Mouse (Mus musculus) embryonic facial prominence, embryonic 13.5 days (tissue): Measurements from ENCODE around the gene Pex12. TPM values are rescaled to one million over a fixed set of nuclear protein-coding genes. Genes with fewer than 3 reads are reported as not detected.

Experiments used
- polyA plus RNA-seq: library from polyadenylated mRNA; unstranded; fragments of >200 nt; fragmentation: Nextera tagmentation; extraction: Ambion mirVana; gene quantifications from 2 replicates; pipeline ENCODE4 v1.2.1, GENCODE M21; 2015

Gene Pex12
- polyA plus RNA-seq, 1 experiment from 2014 or later: 15.4 TPM

Other genes with a start within 250 kb of the Pex12 start
- gene Slfn2, start 237.5 kb downstream of the Pex12 start, polyA plus RNA-seq: 3.3 and 4.8 TPM in 2 replicates
- 0.14 TPM in 1 of 2 replicates, not detected in the other for gene Slfn1, start 185.7 kb downstream of the Pex12 start, polyA plus RNA-seq
- gene Slfn4, start 127.4 kb downstream of the Pex12 start, polyA plus RNA-seq: 0.15 and 0.22 TPM in 2 replicates
- gene Slfn3, start 111.3 kb downstream of the Pex12 start, polyA plus RNA-seq: 1.3 and 2.1 TPM in 2 replicates
- gene Slfn14, start 15.9 kb downstream of the Pex12 start, polyA plus RNA-seq: 0.21 and 0.51 TPM in 2 replicates
- 56.8 and 57.6 TPM in 2 replicates for gene Ap2b1, start 3.6 kb downstream of the Pex12 start, polyA plus RNA-seq
- 3.5 and 3.9 TPM in 2 replicates for gene Rasl10b, start 106.6 kb upstream of the Pex12 start, polyA plus RNA-seq
- gene Gas2l2, start 126.9 kb upstream of the Pex12 start, polyA plus RNA-seq: 0.07 TPM in 1 of 2 replicates, not detected in the other
- 0.32 and 0.76 TPM in 2 replicates for gene 1700020L24Rik, start 135.1 kb upstream of the Pex12 start, polyA plus RNA-seq
- 2.6 and 2.9 TPM in 2 replicates for gene Mmp28, start 160.5 kb upstream of the Pex12 start, polyA plus RNA-seq
- 17.9 and 21.9 TPM in 2 replicates for gene Taf15, start 170.5 kb upstream of the Pex12 start, polyA plus RNA-seq
- not detected in 2 replicates for gene Heatr9, start 219.6 kb upstream of the Pex12 start, polyA plus RNA-seq
- 0.56 TPM in 1 of 2 replicates, not detected in the other for gene Ccl5, start 227.9 kb upstream of the Pex12 start, polyA plus RNA-seq